Mouse (Mus musculus) testis, adult 2 months (tissue): ENCODE measurements at regions not wholly inside any gene's neighbourhood (a gene's known extent, or its start where the extent isn't known, plus 50 kb on each side); places are given as distances from the start of the nearest gene placed in this dataset.

ENCODE experiments used
- CTCF ChIP-seq: fragments of 200-500 bp; IDR thresholded peaks from 2 replicates; pipeline ENCODE4 v1.5.1; 2012; ENCODE audit warnings: low read depth, mild to moderate bottlenecking, inconsistent platforms, low read length, moderate library complexity; ENCODE audit not compliant: control insufficient read depth, insufficient read depth, insufficient replicate concordance
- POLR2A ChIP-seq: fragments of 200-500 bp; IDR thresholded peaks from 2 replicates; pipeline ENCODE4 v1.6.1; 2012; ENCODE audit warnings: low read depth, mild to moderate bottlenecking, inconsistent platforms, low read length, moderate library complexity; ENCODE audit not compliant: control insufficient read depth

- TF ChIP-seq CTCF, result no peak
- no peak for TF ChIP-seq POLR2A
Measured at GRCm38 (mm10) chr2:80762013-80762612, 145.1 kb downstream of the Nup35 start.
